Mouse (Mus musculus) adrenal gland, adult 8-10 months (tissue): ENCODE measurements around the gene Col18a1. TPM values are rescaled to one million over a fixed set of nuclear protein-coding genes. Genes with fewer than 3 reads are reported as not detected.

ENCODE experiments used
- DNase-seq: peaks from one replicate; pipeline ENCODE4 v3.0.0; 2022
- total RNA-seq, 4 experiments: library from RNA; stranded (reverse); gene quantifications; 2 replicates each; pipeline ENCODE4 v1.2.4; 2022

Gene Col18a1
- total RNA-seq, 4 experiments from 2014 or later, result 41.9 to 49.0 (median 48.0) TPM

DNA sequence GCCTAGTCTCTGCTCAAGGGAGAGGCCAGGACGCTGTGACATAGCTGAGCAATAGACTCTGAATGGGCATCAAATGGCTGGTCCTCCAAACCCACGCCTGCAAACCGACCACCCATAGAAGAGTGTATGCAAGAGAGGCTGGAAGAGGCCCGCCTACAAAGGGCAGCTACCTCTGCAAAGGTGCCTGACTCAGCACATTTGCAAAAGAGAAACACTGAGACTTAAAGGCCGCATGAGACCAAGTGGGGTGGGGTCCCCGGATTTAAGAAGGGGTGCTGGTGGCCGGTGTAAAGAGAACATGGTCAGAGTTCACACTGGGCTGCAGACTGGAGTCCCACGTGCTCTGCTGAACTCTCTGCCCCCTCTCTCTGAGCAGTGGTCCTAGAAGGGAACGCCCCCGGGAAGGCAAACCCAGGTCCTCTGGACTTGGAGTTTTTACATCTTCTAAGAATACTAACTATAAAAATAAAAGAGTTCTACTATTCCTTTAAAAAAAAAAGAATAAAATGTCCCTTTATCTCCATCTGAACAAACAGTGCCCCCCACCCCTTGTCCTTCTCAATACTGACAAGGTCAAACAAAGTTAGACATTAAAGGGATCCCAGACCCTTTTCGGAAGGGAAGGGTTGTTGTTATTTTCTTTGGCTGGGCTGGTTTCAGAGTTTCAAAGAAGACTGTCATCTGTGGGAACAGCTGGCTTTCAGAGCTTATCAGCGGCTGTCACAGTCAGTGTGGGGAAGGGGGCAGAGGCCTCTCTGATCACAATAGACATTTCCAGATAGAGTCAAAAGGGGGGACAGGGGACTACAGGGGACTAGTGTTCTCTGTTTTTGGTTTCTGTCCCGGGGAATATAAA is 32.2 kb downstream of the Col18a1 start:
- no peak for DNase-seq

DNA sequence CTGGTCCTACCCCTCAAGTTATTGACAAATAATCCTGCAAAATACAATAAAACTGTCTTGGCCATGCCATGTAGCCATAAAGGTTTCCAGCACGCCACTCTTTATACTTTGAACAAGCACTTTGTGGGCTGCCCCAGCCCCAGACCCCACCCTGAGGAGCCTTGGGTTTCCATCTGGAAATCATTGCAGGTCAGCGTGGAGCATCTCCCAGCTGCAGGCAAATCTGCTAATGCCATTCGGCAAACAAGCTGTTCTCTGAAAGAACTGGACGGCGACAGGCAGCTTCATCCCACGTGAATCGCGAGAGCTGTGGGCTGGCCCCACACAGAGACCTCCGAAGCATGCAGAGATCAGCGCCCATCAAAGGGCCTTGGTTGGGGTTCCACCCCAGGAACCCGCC is 34.2 kb downstream of the Col18a1 start:
- no peak for DNase-seq

DNA sequence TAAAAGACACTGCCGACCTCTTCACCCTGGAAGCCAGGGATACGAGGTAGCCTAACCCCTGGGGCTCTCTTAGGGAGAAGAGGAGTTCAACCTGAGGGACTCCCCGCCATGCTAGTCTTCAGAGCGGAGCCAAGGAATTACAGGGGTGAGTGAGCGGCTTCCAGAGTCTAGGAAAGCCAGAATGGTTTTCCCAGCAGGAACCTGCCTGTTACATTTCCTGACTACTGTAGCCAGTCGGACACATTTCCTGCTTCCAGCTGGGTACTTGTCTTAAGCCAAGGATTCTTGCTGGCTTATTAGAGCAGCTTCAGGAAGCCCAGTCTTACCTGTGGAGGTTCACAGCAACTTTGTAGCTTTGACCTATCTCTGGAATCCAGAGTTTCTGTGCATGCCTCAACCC is 34.8 kb downstream of the Col18a1 start:
- no peak for DNase-seq

DNA sequence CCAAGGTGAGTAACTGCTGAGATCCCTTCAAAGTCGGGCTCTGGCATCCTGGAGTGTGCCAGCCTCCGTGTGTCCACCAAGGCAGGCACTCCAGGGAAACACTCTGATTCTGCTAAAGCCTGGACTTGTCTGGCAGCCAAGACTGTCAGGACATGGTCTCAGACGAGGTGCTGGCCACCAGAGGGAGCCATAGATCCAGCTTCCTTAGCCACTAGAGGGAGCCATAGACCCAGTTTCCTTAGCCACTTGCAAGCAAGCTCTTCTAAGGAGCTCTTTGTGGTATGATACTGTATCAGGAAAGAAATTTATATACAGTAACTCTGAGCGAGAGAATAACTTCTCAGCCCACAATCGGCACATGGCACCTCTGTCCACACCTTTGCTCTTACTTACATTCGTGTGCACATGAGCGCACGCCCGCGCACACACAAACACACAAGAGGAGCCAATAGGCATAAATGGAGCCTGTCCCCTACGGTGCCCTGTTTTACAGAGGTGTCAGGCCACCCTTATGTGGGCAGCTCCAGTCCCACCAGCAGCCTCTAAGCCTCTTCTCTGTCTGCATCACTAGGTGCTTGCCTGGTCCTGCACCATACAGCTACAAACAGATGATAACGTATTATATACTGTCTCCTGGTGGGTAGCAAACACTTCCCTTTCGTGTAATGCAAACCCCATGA is 35.6 kb downstream of the Col18a1 start:
- peak; percentile 87 for DNase-seq

DNA sequence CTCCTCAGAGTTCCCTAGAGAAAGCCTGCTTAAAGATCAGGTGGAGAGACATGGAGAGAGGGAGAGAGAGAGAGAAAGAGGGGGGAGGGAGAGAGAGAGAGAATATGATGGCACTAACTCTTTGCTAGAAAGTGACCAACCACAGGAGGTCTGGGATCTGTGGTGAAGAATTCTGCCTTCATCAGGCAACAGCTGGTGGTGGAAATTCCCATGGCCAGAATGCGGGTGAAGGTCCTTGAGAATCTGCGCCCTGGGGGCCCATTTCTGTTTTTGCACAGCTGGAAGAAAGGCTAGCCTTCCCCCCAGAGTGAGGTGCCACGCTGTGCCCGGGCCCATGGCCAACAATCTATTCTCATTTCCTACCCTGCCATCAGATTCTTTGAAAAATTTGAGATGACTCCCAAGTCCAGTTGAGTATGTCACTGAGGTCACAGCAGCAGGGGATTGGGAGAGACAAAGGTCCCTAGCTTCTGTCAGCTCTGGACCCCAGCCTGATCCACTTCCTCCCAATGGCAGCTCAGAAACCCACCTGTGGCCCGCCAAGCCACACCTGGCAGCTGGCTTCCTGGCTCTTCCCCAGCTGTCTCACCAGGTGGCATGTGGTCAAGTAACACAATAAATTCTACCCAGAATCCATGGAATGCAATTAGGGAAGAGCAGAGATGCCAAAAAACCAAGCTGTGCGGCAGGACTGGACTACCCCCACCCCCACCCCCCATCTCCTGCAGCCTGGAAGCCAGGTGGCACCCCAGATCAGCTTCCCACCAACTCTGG is 36.5 kb downstream of the Col18a1 start:
- no peak for DNase-seq

DNA sequence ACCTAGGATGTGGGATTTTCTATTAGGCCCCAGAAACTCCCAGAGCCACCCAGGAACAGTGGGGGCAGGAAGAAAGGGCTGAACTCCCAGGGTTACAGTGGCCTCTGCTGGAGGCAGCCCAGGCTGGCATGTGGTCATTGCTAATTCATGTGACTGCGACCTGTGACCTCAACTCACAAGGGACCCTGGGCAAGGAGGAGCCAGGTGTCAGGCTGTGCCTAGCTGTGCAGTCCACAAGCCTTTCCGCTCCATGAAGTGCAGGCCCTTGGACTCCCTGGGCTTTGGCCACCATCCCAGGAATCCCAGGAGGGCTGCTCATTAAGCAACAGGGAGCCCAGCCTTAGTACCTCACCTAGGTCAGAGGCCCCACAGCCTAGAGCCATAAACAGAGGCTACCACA is 38.4 kb downstream of the Col18a1 start:
- DNase-seq, result peak; percentile 48

DNA sequence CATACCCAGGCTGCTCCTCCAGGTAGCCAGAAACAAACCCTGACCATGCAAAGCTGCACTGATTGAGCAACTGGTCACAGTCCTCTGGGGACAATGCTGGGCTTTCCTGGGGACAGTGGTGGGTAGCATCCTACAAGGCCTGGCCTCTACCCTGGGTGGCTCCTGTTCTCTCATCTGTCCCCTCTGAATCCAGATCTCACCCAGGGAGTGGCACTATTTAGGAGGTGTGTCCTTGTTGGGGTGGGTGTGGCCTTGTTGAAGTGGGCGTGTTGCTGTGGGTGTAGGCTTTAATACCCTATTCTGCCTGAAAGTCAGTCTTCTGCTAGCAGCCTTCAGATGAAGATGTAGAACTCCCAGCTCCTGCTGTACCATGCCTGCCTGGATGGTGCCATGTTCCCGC is 39.8 kb downstream of the Col18a1 start:
- no peak for DNase-seq

DNA sequence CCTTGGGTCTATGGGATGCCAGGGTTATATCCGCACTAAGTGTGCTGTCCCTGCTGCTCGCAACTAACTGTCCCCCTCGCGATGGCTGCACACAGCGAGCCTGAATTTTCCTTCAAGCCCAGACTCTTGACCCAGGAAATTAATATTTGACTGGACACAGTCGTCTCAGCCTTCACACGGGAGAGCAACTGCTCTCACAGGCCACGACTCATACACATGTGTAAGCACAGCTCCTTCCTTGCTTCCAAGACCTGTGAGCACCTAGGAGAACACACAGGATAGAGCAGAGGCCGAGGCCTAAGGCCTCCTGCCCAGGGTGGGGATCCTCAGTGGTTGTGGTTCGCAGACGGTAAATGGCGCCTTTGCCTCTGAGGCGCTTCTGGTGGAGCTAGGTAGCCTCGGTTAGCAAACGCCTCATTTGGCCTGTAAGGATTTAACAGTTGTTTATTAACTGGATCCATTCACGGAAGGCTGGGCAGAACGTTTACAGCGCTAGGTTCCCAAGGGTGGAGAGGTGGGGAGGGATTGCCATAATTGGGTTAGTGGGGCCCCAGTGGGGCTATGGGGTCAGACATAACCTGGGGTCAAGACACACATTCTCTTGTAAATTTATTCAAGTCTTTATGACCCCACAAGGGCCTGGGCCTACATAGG is 41.1 kb downstream of the Col18a1 start:
- no peak for DNase-seq

DNA sequence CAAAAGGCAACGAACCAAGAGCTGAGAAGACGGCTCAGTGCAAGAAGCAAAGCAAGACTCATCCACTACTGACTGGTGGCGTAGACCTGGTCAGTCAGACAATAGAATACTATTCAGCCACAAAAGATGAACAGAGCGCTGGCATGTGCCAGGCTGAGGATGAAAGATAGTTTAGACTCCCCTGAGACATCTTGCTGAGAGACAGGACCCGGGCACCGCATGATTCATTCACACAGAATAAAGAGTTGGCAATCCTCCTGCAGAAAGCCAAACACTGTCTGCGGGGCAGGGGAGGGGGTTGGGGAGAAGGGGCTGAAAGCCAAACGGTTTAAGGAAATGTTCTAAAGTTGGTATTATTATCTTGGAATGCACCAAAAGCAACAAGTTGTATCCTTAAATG is 42.4 kb downstream of the Col18a1 start:
- DNase-seq, result no peak

DNA sequence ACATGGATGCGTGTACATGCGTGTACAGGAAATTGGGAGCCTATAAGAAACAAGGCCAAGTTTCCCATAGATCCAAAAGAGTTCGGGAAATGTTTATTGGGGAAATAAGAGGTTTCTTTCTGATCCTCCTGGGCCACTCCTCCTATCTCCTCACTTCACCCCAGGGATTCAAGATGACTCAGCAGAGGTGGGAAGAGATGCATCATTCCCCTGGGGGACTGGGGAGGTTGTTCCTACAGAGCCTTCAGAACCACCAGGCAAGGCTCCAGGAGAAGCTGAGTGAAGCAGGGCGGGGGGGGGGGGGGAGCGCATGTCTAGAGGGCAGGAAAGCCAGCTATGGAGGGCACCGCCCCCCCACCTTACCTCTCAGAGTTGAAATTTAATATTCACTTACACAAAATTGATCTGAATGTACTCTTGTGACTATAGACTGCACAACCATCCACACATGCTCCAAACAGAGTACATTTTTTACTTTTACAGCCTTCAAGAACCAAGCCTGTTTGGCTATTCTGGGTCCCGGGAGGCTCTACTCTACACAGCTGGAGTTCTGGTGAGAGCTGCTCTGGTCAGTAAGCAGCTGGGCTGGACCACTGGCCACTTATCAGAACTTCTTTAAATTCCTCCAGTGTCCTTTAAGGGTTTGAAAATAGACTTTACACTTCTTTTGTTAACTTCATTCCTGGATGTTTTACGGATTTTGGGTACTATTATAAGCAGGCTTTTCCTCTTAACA is 44.9 kb downstream of the Col18a1 start:
- no peak for DNase-seq

DNA sequence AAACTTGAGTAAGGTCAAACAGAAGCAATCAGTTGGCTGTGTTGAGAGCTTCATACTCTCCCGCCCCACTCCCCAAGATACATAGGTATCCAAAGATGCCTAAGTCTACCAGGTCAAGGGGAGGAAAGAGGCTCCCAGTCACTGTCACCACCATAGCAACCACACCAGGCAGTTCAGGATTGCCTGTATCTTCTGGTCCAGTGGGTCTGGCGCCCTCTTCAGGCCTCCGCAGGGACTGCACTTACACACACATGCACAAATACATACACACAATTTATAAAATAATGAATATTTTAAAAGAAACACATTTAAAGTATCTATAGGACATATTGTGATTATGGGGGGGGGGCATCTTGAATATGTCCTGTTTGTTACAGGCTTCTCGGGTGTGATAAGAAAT is 45.8 kb downstream of the Col18a1 start:
- DNase-seq, result no peak

DNA sequence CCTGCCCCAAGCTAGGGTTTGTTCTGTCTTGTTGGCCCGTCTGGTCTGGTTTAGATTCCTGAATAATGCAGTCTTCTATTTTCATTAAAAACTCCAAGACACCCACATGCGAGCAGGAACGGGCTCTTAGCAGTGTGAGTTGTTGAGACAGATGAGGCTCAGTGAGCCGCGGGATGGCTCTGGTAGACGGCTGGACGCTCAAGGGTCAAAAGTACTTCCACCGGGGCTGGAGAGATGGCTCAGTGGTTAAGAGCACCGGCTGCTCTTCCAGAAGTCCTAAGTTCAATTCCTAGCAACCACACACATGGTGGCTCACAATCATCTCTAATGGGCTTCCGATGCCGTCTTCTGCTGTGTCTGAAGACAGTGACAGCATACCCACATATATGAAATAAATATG is 46.9 kb downstream of the Col18a1 start:
- DNase-seq, result no peak

DNA sequence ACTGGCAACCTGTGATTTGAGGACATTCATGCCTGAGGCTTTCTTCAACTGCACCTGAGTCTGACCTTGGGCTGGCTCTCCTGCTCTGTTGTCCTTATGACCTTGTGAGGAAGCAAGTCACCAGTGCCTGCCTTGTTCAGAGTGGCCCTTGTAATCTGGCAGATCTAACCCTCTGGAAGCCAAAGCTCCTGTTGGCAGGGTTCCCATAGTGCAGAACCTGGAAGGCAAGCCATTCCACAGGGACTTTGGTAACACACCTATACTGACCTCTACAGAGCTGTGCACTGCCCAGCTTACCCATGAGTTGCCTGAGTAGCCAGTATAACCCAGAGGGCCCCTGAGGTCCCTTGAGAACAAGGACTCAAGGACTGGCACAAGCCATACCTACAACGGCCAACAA is 48.0 kb downstream of the Col18a1 start:
- DNase-seq, result no peak

DNA sequence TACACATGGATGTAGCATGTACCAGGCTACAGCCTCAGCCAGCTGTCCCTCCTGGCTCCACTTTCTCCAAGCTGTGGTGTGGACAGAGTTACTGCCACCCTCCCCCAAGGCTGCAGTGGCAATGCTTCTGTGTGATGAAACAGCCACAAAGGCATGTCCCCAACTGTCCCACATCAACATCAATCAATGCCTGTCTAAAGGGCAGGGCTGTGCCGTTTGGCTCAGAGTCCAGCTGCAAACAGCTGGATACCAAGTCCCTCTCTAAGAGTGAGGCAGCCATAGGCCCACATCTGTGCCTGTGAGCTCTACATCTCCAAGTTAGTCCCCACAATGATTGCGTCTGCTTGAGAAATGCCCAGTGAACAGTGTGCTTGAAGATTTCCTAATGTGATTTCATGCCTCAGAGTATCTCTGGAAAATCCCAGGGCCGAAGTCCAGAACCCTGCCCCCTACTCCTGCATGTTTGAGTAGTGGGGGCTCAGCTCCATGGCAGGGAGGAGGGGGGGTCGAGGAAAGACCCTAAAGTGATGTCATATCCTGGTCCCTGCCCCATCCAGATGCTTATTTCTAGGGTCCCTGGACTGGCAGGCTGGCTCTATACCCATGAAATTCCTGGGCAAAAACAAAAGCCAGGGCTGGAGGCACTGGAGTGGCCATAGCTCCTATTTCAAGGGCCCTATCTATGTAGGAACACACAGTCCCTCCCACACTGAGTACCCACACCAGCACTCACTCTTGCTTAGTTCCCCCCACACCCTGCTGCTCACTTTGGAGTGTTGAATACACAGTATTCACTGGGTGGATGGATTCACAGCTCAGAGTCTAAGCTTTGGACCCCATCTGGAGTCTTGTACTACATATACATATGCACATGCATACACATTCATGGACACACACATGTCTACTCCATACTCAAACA is 49.6 kb downstream of the Col18a1 start:
- DNase-seq, result peak; percentile 68

DNA sequence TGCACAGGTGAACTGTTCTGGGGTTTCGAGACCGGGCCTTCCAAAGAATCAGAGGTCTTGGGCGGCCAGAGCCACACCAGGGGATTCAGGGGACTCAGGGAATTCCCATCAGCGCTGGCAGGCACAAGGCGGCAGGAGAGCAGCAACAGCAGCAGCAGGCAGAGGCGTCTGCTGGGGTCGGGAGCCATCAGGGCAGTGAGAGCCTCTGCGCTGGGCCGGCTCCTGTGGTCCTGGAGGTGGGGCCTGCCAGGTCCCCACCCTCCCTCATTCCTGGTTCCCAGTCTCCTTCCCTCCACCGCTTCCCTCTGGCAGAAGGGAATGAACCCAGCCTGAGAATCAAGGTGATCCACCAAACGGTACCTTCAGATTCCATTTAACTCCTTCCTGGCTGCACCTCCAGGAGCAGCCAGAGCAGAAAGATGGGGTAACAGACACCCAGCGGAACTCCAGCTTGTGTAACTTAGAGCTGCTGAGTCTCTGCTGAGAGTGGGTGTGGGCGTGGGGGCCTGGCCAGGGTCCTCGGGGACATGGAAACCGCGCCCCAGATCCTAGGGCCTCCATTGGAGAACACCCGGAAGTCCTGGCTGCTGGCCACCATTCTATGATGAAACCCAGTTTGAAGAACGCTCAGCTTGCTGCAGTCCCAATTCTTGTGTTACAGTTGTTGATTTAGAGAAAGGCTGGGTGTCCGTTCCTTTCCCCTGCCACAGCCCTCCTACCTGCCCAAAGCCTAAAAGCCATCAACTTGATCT is 52.7 kb downstream of the Col18a1 start:
- DNase-seq, result no peak

DNA sequence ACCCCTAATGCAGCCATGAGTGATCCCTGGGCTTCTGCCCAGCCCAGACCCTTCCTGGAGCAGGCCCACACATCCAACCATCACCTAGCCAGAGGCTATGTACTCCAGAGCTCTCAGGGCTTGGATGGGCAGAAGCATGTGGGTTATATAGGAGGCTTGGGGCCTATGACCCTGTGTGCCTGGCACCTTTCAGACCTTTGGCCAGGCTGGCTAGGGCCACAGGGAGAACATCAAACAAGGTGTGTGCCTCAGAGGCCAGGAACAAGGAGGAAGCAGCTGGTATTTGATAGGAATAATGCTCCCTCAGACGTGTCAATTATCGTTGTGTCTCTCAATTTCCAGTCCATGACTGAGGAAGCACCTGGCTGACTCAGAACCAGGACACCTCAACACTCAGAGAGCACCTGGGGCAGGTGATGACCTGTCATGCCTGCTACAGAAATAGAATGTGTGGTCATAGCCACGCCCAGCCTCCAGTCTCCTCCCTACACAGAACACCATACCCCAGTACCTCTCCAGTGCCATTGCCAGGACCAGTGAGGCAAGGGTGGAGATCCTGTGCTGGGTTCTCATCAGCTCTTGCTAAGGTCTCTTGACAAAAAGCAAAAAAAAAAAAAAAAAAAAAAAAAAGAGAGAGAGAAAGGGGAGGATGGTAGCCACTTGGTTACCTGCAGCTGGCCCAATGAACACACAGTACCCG is 54.6 kb downstream of the Col18a1 start:
- DNase-seq, result no peak

DNA sequence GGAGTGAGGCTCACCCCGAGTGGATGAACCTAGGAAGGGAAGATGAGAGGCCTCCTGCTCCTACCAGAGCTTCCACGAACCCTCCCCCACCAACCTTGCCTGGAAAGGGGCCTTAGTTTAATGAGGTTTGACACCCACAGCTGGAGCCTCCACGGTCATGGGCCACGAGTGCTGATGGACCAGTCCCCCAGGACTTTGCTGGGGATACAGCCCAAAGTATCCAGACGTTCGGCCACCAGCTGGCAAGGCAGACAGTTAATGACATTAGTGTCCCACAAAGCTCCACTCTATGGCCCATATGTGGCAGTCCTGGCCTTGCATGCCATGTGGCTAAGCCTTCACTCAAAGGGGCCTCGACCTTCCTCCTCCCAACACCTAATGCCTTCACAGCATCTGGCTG is 55.5 kb downstream of the Col18a1 start:
- no peak for DNase-seq

DNA sequence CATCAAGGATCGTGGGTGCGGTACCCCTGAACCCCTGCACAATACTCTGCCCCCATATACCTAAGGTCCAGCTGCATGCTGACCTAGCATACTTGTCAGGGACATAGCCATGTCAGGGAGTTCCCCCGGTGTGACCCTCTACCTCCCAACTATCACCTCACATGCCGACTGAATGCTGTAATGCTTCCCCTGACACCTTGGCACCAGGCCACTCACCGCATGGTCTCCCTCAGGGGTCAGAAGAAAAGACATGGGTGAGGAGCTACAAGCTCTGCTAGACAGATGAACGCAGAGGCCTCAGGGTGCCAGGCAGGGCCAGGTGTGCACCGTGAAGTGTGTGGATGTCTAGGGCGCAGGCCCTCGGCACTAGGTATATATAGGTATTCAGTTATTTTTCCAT is 56.3 kb downstream of the Col18a1 start:
- DNase-seq, result no peak

DNA sequence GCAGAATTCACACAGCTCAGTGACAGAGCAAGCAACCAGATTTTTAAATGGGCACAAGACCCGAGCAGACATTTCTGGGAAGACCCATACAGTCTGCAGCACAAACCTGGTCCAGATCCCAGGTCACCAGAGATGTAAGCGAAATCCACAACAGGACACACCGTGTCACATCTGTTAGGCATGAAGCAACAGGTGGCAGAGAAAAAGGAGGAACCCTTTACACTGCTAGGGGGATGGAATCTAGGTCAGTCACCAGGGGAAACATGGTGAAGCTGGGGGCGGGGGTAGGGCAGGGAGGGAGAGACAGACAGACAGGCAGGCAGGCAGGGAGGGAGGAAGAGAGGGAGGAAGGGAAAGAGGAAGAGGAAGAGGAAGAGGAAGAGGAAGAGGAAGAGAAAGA is 58.2 kb downstream of the Col18a1 start:
- DNase-seq, result no peak

DNA sequence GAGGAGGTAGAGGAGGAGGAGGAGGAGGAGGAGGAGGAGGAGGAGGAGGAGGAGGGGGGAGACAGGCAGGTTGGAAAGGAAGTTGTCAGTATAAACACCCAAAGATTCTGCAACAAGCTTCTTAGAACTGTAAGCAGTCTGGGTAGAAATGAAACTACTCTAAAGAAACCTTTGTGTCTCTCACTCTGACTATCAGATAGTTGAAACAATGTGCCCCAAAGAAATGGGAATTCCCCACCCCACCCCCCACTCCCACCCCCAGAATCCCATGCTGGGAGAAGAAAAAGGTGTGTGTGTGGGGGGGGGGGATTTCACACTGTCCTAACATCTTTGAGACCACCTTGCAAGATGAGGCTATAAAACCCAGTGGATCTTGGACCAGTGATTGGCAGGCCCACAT is 62.0 kb downstream of the Col18a1 start:
- DNase-seq, result no peak
